10 mouse cellular contexts compared by ENCODE assay signal in genomic region chr8:47082201-47083027, GRCm38 (mm10).
DNase-seq lines count a peak whose midpoint lies in the region; ATAC-seq and TF ChIP-seq lines count a peak whose summit lies in the region.
"Had no signal": no experiment of that assay in that cellular context is flagged by ENCODE, and none has a peak within 500 bp of the region (broad histone marks: within the 10 kb centered on the region; RNA-seq: fewer than 3 reads in every experiment).

No protein-coding gene starts in this region.

- no peak overlapping the region for H3K9ac ChIP-seq in kidney, embryonic 15.5 days
- H3K9ac ChIP-seq: hindbrain, embryonic 12.5 days had no signal

- H3K27ac ChIP-seq in kidney, embryonic 15.5 days: peak overlapping the region; percentile 66
- H3K27ac ChIP-seq: hindbrain, embryonic 12.5 days had no signal

- H3ac ChIP-seq in myocyte (ENCODE audit: control insufficient read depth, insufficient read length): no peak overlapping the region

- WGBS in kidney, embryonic 15.5 days: 61% methylated on average over 22 of the region's 22 CpGs

- ATAC-seq in frontal cortex, adult (ENCODE audit: low TSS enrichment): peak; percentile 72
- no peak for ATAC-seq in megakaryocyte, adult 5-6 weeks (ENCODE audit: poor library complexity, severe bottlenecking)
- no peak for ATAC-seq in kidney, embryonic 15.5 days (replicated peaks; ENCODE audit: low FRiP score)

- no peak for TF ChIP-seq POLR2A in myocyte (IDR thresholded peaks at IDR 0.05; ENCODE audit: insufficient read length, low read depth)

- no peaks in the 10 kb centered on the region for H3K4me1 ChIP-seq in megakaryocyte, embryonic 14.5 days
- H3K4me1 ChIP-seq in kidney, embryonic 15.5 days: peaks cover 6% of the 10 kb centered on the region; the same call in 1 of the 2 replicates
- H3K4me1 ChIP-seq: hindbrain, embryonic 12.5 days had no signal

- H3K4me2 ChIP-seq in kidney, embryonic 15.5 days: peak overlapping the region; percentile 10
- peak overlapping the region; percentile 65 for H3K4me2 ChIP-seq in myocyte (ENCODE audit: low read depth)
- H3K4me2 ChIP-seq: hindbrain, embryonic 12.5 days had no signal

- no peaks in the 10 kb centered on the region for H3K36me3 ChIP-seq in megakaryocyte, embryonic 14.5 days (replicated peaks; ENCODE audit: low read length)
- no peaks in the 10 kb centered on the region for H3K36me3 ChIP-seq in kidney, embryonic 15.5 days
- H3K36me3 ChIP-seq in myocyte (ENCODE audit: control insufficient read depth, insufficient read depth): no peaks in the 10 kb centered on the region
- H3K36me3 ChIP-seq: hindbrain, embryonic 12.5 days had no signal

- H3K9me3 ChIP-seq in megakaryocyte, embryonic 14.5 days: 0 out of 2 replicates have a peak, but pooled peaks cover 3% of the 10 kb centered on the region
- no peaks in the 10 kb centered on the region for H3K9me3 ChIP-seq in kidney, embryonic 15.5 days (replicated peaks)
- H3K9me3 ChIP-seq: hindbrain, embryonic 12.5 days had no signal

- H3K27me3 ChIP-seq in megakaryocyte, embryonic 14.5 days (replicated peaks): no peaks in the 10 kb centered on the region
- H3K27me3 ChIP-seq in kidney, embryonic 15.5 days: no peaks in the 10 kb centered on the region
- no peaks in the 10 kb centered on the region for H3K27me3 ChIP-seq in myocyte (ENCODE audit: control insufficient read depth, insufficient read depth, insufficient read length)
- H3K27me3 ChIP-seq: CH12.LX; hindbrain, embryonic 12.5 days had no signal

- H3K79me2 ChIP-seq in myocyte (ENCODE audit: control insufficient read depth, insufficient read depth): no peaks in the 10 kb centered on the region

- no peak for DNase-seq in frontal cortex, postnatal 14 days (ENCODE audit: low spot score in 2 of 2)
- DNase-seq in yolk sac, embryonic 10.5 days (ENCODE audit: low spot score): no peak
- no peak for DNase-seq in thymus, postnatal 14 days

- peak overlapping the region; percentile 34 for H3K4me3 ChIP-seq in megakaryocyte, embryonic 14.5 days (replicated peaks)
- H3K4me3 ChIP-seq in kidney, embryonic 15.5 days (replicated peaks): no peak overlapping the region
- H3K4me3 ChIP-seq in myocyte: no peak overlapping the region
- H3K4me3 ChIP-seq: hindbrain, embryonic 12.5 days had no signal

TF ChIP-seq in myocyte, 11 proteins besides CTCF, POLR2A, EP300 and RAD21:
- TF ChIP-seq USF1 (IDR thresholded peaks at IDR 0.05; ENCODE audit: low read depth) (no peak), REST (IDR thresholded peaks at IDR 0.05; ENCODE audit: insufficient read depth, insufficient read length) (no peak)
